Mouse (Mus musculus) intestine, embryonic 14.5 days (tissue): Measurements from ENCODE around the gene Olfr270. TPM values are rescaled to one million over a fixed set of nuclear protein-coding genes. Genes with fewer than 3 reads are reported as not detected.

Experiments
- ATAC-seq: fragments of 200-750 bp; cut with Nextera tagmentation; replicated peaks from 2 replicates; pipeline ENCODE4 v1.8.0; 2017; ENCODE audit warnings: low read depth, moderate number of reproducible peaks, moderate TSS enrichment, moderate library complexity; ENCODE audit not compliant: low FRiP score, low TSS enrichment
- DNase-seq: peaks from one replicate; pipeline ENCODE4 v3.0.0-alpha.2; 2018; ENCODE audit warnings: low spot score
- H3K27ac ChIP-seq: fragments of 300-500 bp; sonication (generic); 2 replicates; pipeline ENCODE4 v1.5.1; 2014; ENCODE audit warnings: low read depth, mild to moderate bottlenecking, control low read depth
- H3K27me3 ChIP-seq: fragments of 300-500 bp; sonication (generic); replicated peaks from 2 replicates; pipeline ENCODE4 v1.6.1; 2014; ENCODE audit warnings: low read length, control low read depth; ENCODE audit not compliant: control insufficient read depth, insufficient read depth
- H3K36me3 ChIP-seq: fragments of 300-500 bp; sonication (generic); 2 replicates; pipeline ENCODE4 v1.6.1; 2014; ENCODE audit warnings: low read length, control low read depth; ENCODE audit not compliant: control insufficient read depth, insufficient read depth
- H3K4me1 ChIP-seq: fragments of 300-500 bp; sonication (generic); replicated peaks from 2 replicates; pipeline ENCODE4 v1.6.1; 2014; ENCODE audit warnings: low read length, control low read depth, mixed read lengths; ENCODE audit not compliant: control insufficient read depth, insufficient read depth
- H3K4me2 ChIP-seq: fragments of 300-500 bp; sonication (generic); 2 replicates; pipeline ENCODE4 v1.6.1; 2014; ENCODE audit warnings: low read length
- H3K4me3 ChIP-seq: fragments of 300-500 bp; sonication (generic); 2 replicates; pipeline ENCODE4 v1.5.1; 2014; ENCODE audit warnings: low read depth, low read length, control low read depth, mixed read lengths
- H3K9ac ChIP-seq: fragments of 300-500 bp; sonication (generic); 2 replicates; pipeline ENCODE4 v1.6.1; 2014; ENCODE audit warnings: mild to moderate bottlenecking, low read length
- H3K9me3 ChIP-seq: fragments of 300-500 bp; sonication (generic); 2 replicates; pipeline ENCODE4 v1.6.1; 2016; ENCODE audit warnings: low read length, control low read depth; ENCODE audit not compliant: control insufficient read depth
- WGBS: fragments of 180-500 bp; shearing (Covaris S2); extraction: QIAGEN DNeasy Blood & Tissue Kit; methylation state at CpG from one replicate; pipeline ENCODE4 v1.1.7; 2014; 5-methylcytosine and 5-hydroxymethylcytosine counted together
- polyA plus RNA-seq: library from polyadenylated mRNA; unstranded; fragments of >200 nt; fragmentation: Nextera tagmentation; extraction: Ambion mirVana; gene quantifications from 2 replicates; pipeline ENCODE4 v1.2.1, GENCODE M21; 2014

Gene Olfr270
- polyA plus RNA-seq, 1 experiment from 2014 or later: not detected

- H3K9me3 ChIP-seq: peaks cover 12% of the 10 kb centered on the region
- DNase-seq: no peak
- H3K4me3 ChIP-seq: no peak overlapping the region
- H3K9ac ChIP-seq: no peak overlapping the region
- no peak overlapping the region for H3K4me2 ChIP-seq
- no peaks in the 10 kb centered on the region for H3K4me1 ChIP-seq
- no peak overlapping the region for H3K27ac ChIP-seq
- H3K27me3 ChIP-seq: no peaks in the 10 kb centered on the region
- WGBS: 90% methylated on average over 1 of the region's 1 CpGs
- no peak for ATAC-seq
- H3K36me3 ChIP-seq: peaks cover 71% of the 10 kb centered on the region
Measured at GRCm38 (mm10) chr4:53018392-53018791, 54.0 kb downstream of the Olfr270 start.

Other genes with a start within 250 kb of the Olfr270 start
- not detected in 2 replicates for gene Olfr275, start 149.9 kb upstream of the Olfr270 start, polyA plus RNA-seq
- not detected in 2 replicates for gene Olfr273, start 105.3 kb upstream of the Olfr270 start, polyA plus RNA-seq
- not detected in 2 replicates for gene Olfr272, start 45.4 kb upstream of the Olfr270 start, polyA plus RNA-seq
- not detected in 2 replicates for gene Nipsnap3a, start 24.7 kb downstream of the Olfr270 start, polyA plus RNA-seq
- 99.2 and 102 TPM in 2 replicates for gene Nipsnap3b, start 47.3 kb downstream of the Olfr270 start, polyA plus RNA-seq
- 4.4 and 5.1 TPM in 2 replicates for gene Abca1, start 195.3 kb downstream of the Olfr270 start, polyA plus RNA-seq